Mouse (Mus musculus): ENCODE measurements around the gene Rab13.
"Not testable (repeated sequence)": the region's sequence is repeated elsewhere in the genome, so short reads cannot be mapped to it uniquely, and the experiment has no call there.

Rab13 gene

GRCm38 (mm10) chr3:90224331-90224730 lies 10.8 kb downstream of the Rab13 start:
- DNase-seq (ENCODE audit: low spot score), result no peak

- no peak for DNase-seq (ENCODE audit: low spot score)
Measured at GRCm38 (mm10) chr3:90231075-90231474, 17.6 kb downstream of the Rab13 start.

- peak; percentile 91 for DNase-seq (ENCODE audit: low spot score)
Measured at GRCm38 (mm10) chr3:90231507-90232333, 18.2 kb downstream of the Rab13 start, which contains the start of gene Jtb. Gene Jtb (plus strand): TSS chr3:90231597.

DNA sequence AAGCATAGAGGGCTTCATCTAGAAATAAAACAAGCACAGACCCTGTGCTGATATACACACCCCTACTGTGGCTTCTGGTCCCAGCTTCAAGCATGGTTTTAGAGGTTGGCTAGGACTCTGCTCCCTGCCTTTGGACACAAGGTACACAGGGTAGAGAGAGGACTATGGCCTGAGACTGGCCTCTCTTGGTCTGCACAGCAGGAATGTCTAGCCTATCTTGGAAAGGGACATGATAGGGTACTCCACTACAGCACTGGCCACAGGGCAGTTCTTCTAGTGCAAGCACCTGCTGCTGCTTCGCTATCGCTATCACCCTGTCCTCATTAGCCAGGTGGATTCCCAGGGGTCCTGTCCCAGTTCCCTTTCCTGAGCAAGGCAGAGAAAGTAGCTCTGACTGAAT lies 27.8 kb downstream of the Rab13 start:
- no peak for DNase-seq (ENCODE audit: low spot score)

GRCm38 (mm10) chr3:90241669-90242358 lies 28.3 kb downstream of the Rab13 start:
- no peak for DNase-seq (ENCODE audit: low spot score)

- DNase-seq (ENCODE audit: low spot score), result peak; percentile 70
Measured at GRCm38 (mm10) chr3:90242984-90243775, 29.7 kb downstream of the Rab13 start, which contains the start of gene Creb3l4. Gene Creb3l4 (minus strand): TSS chr3:90243512.

- DNase-seq (ENCODE audit: low spot score), result no peak
Measured at GRCm38 (mm10) chr3:90245406-90245805, 31.9 kb downstream of the Rab13 start.

- DNase-seq (ENCODE audit: low spot score), result no peak
Measured at GRCm38 (mm10) chr3:90247630-90247959, 34.1 kb downstream of the Rab13 start.

DNA sequence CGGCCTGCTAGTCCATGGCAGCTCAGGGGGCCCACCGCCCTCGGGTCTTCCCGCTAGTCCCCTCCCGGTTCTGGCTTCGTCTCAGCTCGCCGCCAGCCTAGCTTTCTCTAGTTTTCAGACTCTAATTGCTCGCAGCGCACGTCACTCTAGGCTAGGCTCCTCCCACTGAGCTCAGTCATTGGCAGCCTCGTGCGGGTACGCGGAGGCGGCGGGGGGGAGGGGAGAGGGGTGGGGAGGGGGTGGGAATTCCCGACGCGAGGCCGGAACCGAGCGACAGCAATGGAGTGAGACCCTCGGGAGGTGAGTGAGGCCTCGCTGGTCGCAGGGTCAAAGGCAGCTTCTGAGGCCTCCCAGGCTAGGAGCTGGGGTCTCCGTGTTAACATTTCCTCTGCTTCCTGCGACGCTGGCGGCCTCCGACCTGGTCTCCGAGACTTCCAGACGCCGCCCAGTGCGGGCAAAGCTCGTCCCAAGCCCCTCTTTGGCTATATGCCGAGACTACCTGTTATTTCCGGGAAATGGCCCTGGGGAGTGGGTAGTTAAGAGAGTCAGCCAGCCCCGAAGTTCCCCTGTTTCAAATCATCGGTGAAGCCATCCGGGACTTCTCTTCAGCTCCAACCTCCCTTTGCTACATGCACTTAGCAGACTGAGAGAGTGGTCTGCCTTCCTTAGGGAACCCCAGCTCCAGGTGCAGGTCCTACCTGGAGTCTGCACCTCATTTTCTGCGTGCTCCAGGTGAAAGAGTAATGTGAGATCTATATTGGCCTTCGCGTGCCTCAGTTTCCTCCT lies 34.7 kb downstream of the Rab13 start, which contains the start of gene Slc39a1:
Gene Slc39a1 (plus strand): TSS at position 213 of the 786 bp plus-strand sequence.
- DNase-seq (ENCODE audit: low spot score), result peak; percentile 92

DNA sequence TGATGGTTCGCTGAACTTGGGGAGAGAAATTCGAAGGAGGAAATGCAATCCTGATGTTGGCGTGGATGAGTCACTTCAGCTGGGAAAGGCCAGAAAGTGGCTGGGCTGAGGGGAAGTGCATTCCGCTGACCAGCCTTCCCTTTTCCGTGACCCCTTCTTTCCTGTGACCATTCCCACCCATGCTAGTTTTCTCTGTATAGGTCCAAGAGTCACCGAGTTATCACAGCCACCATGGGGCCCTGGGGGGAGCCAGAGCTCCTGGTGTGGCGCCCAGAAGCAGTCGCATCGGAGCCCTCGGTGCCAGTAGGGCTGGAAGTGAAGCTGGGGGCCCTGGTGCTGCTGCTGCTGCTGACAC lies 35.2 kb downstream of the Rab13 start:
- DNase-seq (ENCODE audit: low spot score), result no peak

GRCm38 (mm10) chr3:90250791-90251190 lies 37.3 kb downstream of the Rab13 start:
- no peak for DNase-seq (ENCODE audit: low spot score)

GRCm38 (mm10) chr3:90251731-90252226 lies 38.3 kb downstream of the Rab13 start:
- DNase-seq (ENCODE audit: low spot score), result not testable (repeated sequence)

DNA sequence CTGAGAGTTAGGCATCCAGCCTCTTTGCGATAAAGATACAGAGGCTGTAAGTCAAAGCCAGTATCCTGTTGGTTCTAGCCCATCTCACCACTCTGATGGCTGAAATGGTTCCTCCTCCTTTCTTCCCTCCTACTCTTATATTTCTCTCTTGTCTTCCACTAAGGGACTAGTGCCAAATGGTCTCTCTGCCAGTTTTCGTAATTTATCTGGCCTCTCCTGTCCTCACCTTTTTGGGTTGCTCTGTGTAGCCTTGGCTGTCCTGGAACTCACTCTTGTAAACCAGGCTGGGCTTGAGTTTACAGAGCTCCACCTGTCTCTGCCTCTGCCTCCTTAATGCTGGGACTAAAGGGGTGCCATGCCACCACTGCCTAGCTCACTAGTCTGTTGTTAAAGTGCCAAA lies 39.2 kb downstream of the Rab13 start:
- not testable (repeated sequence) for DNase-seq (ENCODE audit: low spot score)

GRCm38 (mm10) chr3:90253174-90253573 lies 39.7 kb downstream of the Rab13 start:
- DNase-seq (ENCODE audit: low spot score), result not testable (repeated sequence)

- peak; percentile 90 for DNase-seq (ENCODE audit: low spot score)
Measured at GRCm38 (mm10) chr3:90253653-90254418, 40.3 kb downstream of the Rab13 start, which contains the start of gene Crtc2. Gene Crtc2 (plus strand): TSS chr3:90254163.

DNA sequence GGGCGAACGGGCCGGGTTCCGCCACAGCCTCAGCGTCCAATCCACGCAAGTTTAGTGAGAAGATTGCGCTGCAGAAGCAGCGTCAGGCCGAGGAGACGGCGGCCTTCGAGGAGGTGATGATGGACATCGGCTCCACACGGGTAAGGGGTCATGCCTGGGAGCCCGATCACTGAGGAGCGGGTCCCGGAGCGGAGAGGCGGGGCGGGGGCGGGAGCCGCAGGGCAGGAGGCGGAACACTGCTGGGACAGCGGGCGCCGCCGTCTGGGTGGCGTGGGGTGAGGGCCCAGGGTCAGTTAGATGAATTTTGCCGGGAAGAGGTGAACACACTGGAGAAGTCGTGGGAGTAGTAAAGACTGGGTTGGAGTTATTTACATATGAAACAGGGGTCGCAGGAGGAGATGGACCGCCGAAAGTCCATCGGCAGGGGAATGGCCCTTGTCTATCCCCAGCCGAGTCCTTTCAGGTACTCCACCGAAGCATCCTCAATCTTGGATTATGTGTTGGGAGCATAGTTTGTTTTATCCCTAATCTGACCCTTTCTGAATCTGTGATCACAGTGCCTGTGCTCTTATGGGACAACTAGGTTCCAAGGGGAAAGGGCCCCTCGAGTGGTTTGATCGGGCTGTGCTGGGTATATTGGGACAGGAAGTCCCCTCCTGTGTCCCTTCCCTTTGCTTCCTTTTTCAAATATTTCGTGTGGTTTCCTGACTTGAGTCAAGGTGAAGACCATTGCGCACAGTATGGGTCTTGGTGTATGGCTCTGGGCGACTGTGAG lies 41.1 kb downstream of the Rab13 start:
- DNase-seq (ENCODE audit: low spot score), result no peak

- no peak for DNase-seq (ENCODE audit: low spot score)
Measured at GRCm38 (mm10) chr3:90255194-90255565, 41.7 kb downstream of the Rab13 start.

GRCm38 (mm10) chr3:90255784-90256353 lies 42.4 kb downstream of the Rab13 start:
- DNase-seq (ENCODE audit: low spot score), result no peak

DNA sequence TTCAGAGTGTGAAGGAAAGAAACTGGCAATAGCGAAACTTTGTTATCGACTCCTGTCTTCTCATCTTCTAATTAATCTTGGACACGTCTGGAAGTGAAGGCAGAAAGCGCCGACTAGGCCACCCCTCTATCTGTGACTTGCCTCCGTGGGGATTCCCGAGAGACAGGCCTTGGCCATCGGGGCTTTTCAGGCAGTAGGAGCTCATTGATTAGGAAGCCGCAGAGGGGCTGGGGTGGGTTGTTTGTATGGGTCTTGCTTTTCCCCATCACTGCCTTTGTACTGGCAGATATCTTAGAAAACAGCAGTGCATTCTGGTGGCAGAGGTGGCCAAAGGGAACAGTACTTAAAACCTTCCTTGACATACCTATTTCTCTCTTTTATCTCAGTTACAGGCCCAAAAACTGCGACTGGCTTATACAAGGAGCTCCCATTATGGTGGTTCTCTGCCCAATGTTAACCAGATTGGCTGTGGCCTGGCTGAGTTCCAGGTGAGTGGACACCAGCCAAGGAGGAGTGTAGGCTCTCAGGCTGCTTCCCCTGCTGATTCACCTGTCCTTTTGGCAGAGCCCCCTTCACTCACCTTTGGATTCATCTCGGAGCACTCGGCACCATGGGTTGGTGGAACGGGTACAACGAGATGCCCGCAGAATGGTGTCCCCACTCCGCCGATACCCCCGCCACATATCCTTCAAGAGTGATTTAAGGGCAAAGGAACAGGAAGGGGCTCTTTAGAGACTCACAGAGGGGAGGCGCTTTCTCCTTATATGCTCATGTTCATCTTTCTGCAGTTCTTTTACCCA lies 43.4 kb downstream of the Rab13 start:
- DNase-seq (ENCODE audit: low spot score), result no peak

Measured in testis, postnatal 10 days (tissue).